Mouse (Mus musculus) ES-Bruce4 (cell line): Measurements from ENCODE around the gene Shank2. TPM values are rescaled to one million over a fixed set of nuclear protein-coding genes. Genes with fewer than 3 reads are reported as not detected.

ENCODE experiments used
- H3K27ac ChIP-seq: 2 replicates; pipeline ENCODE4 v1.5.1; 2012; ENCODE audit warnings: low read length, inconsistent platforms; ENCODE audit not compliant: insufficient read depth
- H3K27me3 ChIP-seq: 2 replicates; pipeline ENCODE4 v1.6.1; 2012; ENCODE audit warnings: mild to moderate bottlenecking, low read length, inconsistent platforms; ENCODE audit not compliant: control insufficient read depth, poor library complexity, insufficient read depth, severe bottlenecking
- H3K36me3 ChIP-seq: 2 replicates; pipeline ENCODE4 v1.6.1; 2012; ENCODE audit warnings: inconsistent platforms, mild to moderate bottlenecking, low read length, moderate library complexity; ENCODE audit not compliant: control insufficient read depth, poor library complexity, insufficient read depth, severe bottlenecking
- H3K4me1 ChIP-seq: one replicate; pipeline ENCODE4 v1.8.1; 2011; ENCODE audit warnings: low read length; ENCODE audit not compliant: control insufficient read depth, insufficient read depth
- H3K4me3 ChIP-seq: 2 replicates; pipeline ENCODE4 v1.5.1; 2011; ENCODE audit warnings: low read depth, mild to moderate bottlenecking, low read length
- H3K9ac ChIP-seq: 2 replicates; pipeline ENCODE4 v1.6.1; 2012; ENCODE audit warnings: low read depth, mild to moderate bottlenecking, inconsistent platforms; ENCODE audit not compliant: poor library complexity, severe bottlenecking
- H3K9me3 ChIP-seq: replicated peaks from 2 replicates; pipeline ENCODE4 v1.6.1; 2012; ENCODE audit warnings: mild to moderate bottlenecking, low read length, inconsistent platforms; ENCODE audit not compliant: control insufficient read depth, poor library complexity, insufficient read depth, severe bottlenecking
- CTCF ChIP-seq: IDR thresholded peaks from one replicate; pipeline ENCODE4 v1.8.1; 2011; ENCODE audit warnings: low read depth, low read length
- EP300 ChIP-seq: IDR thresholded peaks from 2 replicates; pipeline ENCODE4 v1.6.1; 2011; ENCODE audit warnings: low read depth, low read length; ENCODE audit not compliant: insufficient read depth
- POLR2A ChIP-seq: IDR thresholded peaks from one replicate; pipeline ENCODE4 v1.8.1; 2011; ENCODE audit warnings: low read length; ENCODE audit not compliant: insufficient read depth
- polyA plus RNA-seq: library from polyadenylated mRNA; stranded (reverse); fragments of >200 nt; gene quantifications from 2 replicates; pipeline ENCODE4 v1.2.4, GENCODE M21; 2011; ENCODE audit warnings: low read depth; ENCODE audit not compliant: missing spikeins, insufficient read depth, insufficient read length

Shank2 gene
- polyA plus RNA-seq, 1 experiment, result 0.72 TPM

- Histone ChIP-seq H3K9ac (no peak overlapping the region), H3K27ac (no peak overlapping the region), H3K4me3 (no peak overlapping the region), H3K9me3 (no peaks in the 10 kb centered on the region), H3K27me3 (no peaks in the 10 kb centered on the region), H3K36me3 (no peaks in the 10 kb centered on the region), H3K4me1 (no peaks in the 10 kb centered on the region)
- TF ChIP-seq POLR2A (no peak), CTCF (no peak), EP300 (no peak)
Measured at GRCm38 (mm10) chr7:144170272-144170671, 168.5 kb downstream of the Shank2 start.

GRCm38 (mm10) chr7:144170686-144171085 lies 169.0 kb downstream of the Shank2 start:
- no peak overlapping the region for H3K9ac ChIP-seq
- no peaks in the 10 kb centered on the region for H3K27me3 ChIP-seq
- H3K9me3 ChIP-seq, result no peaks in the 10 kb centered on the region
- no peak overlapping the region for H3K27ac ChIP-seq
- no peaks in the 10 kb centered on the region for H3K36me3 ChIP-seq
- no peak overlapping the region for H3K4me3 ChIP-seq
- TF ChIP-seq CTCF, result no peak
- TF ChIP-seq EP300, result no peak
- no peak for TF ChIP-seq POLR2A
- no peaks in the 10 kb centered on the region for H3K4me1 ChIP-seq

DNA sequence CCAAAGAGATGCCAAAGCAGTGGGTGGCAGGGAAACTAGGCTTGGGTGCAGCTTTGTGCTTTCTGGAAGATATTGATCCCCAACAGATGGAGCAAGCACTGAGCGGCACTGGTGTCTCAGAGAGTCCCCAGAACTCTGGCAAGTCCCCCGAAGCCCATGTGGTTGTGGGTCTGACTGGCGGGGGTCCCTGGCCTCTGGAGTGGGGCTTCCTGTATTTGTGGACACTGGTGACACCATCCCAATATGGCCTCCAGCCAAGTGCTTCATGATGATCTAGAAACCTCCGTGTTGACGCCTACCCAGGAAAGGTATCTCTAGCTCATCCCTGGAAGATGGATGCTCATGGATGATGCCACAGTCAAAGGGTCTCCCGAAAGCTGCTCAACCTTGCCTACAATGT lies 172.1 kb downstream of the Shank2 start:
- no peak overlapping the region for H3K9ac ChIP-seq
- H3K36me3 ChIP-seq, result no peaks in the 10 kb centered on the region
- no peaks in the 10 kb centered on the region for H3K9me3 ChIP-seq
- H3K27me3 ChIP-seq, result no peaks in the 10 kb centered on the region
- H3K4me1 ChIP-seq, result no peaks in the 10 kb centered on the region
- TF ChIP-seq EP300 (no peak), POLR2A (no peak), CTCF (no peak)
- no peak overlapping the region for H3K4me3 ChIP-seq
- no peak overlapping the region for H3K27ac ChIP-seq

- TF ChIP-seq EP300, result no peak
- TF ChIP-seq POLR2A, result no peak
- Histone ChIP-seq H3K4me3 (no peak overlapping the region), H3K4me1 (no peaks in the 10 kb centered on the region), H3K27ac (no peak overlapping the region), H3K9me3 (no peaks in the 10 kb centered on the region), H3K36me3 (no peaks in the 10 kb centered on the region), H3K9ac (no peak overlapping the region), H3K27me3 (no peaks in the 10 kb centered on the region)
Measured at GRCm38 (mm10) chr7:144174329-144174728, 172.6 kb downstream of the Shank2 start.

DNA sequence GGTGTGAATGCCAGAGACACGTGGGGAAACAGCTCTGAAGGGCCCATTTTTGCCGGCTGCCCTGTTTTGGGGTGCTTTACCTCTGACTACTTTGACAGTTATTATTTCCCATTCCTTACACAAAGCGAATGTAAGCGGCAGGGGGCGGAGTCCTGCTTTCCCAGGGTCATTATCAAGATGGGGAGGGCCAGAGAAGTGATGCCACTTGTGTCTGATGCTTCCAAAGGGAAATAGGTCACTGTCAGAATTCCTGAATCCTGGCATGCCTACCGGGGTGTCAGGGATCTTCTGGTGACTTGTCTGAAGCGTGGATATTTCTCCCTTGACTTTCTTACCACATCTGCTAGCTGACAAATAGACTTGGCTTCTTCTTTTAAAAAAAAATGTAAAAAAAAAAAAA lies 173.3 kb downstream of the Shank2 start:
- TF ChIP-seq CTCF (no peak), EP300 (no peak), POLR2A (no peak)
- Histone ChIP-seq H3K9me3 (no peaks in the 10 kb centered on the region), H3K4me1 (no peaks in the 10 kb centered on the region), H3K4me3 (no peak overlapping the region), H3K27me3 (no peaks in the 10 kb centered on the region), H3K27ac (no peak overlapping the region), H3K9ac (no peak overlapping the region), H3K36me3 (no peaks in the 10 kb centered on the region)

GRCm38 (mm10) chr7:144175481-144176233 lies 173.9 kb downstream of the Shank2 start:
- H3K9ac ChIP-seq, result 0 out of 2 replicates have a peak overlapping the region, but pooled peaks have one; percentile 1
- TF ChIP-seq POLR2A (no peak), CTCF (no peak), EP300 (no peak)

More at GRCm38 (mm10) chr7:144175481-144176233, 173.9 kb downstream of the Shank2 start:
- Histone ChIP-seq H3K27me3 (no peaks in the 10 kb centered on the region), H3K27ac (no peak overlapping the region), H3K9me3 (no peaks in the 10 kb centered on the region), H3K36me3 (no peaks in the 10 kb centered on the region), H3K4me3 (peak overlapping the region; percentile 59), H3K4me1 (no peaks in the 10 kb centered on the region)
